Mouse (Mus musculus) adrenal gland, postnatal 10 days (tissue): Measurements from ENCODE around the gene Cdc7. TPM values are rescaled to one million over a fixed set of nuclear protein-coding genes. Genes with fewer than 3 reads are reported as not detected.
A peak's percentile ranks its signal among the peaks of the same experiment; 100 is the strongest.

Experiments
- DNase-seq: peaks from one replicate; pipeline ENCODE4 v3.0.0; 2021; ENCODE audit warnings: mixed read lengths
- total RNA-seq, 2 experiments: library from RNA; stranded (reverse); gene quantifications; 2 replicates each; pipeline ENCODE4 v1.2.3; 2021

Cdc7 gene
- total RNA-seq, 2 experiments from 2014 or later: 5.7 to 10.6 TPM

GRCm38 (mm10) chr5:106991300-106991929, 27.3 kb downstream of the Cdc7 start:
- DNase-seq: peak; percentile 50

DNA sequence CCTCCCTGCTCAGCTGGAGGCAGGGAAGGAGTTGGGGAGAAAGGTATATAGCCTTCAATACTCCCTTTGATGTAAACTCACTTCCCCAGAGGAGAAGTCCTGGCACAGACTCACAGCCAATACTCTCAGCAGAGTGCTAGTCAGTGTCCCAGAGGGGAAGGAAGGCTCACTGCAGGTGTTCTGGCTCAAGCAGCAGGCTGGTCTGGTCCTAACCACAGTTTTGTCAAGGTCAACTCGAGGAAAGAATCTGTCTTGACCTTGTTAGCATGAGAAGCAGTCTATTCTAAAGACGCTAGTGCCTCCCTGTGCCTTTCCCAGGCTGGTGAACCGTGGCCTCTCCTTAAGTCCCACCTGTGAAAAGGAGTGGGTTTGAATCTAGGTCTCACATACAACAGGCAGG, 30.6 kb downstream of the Cdc7 start:
- DNase-seq: no peak

DNA sequence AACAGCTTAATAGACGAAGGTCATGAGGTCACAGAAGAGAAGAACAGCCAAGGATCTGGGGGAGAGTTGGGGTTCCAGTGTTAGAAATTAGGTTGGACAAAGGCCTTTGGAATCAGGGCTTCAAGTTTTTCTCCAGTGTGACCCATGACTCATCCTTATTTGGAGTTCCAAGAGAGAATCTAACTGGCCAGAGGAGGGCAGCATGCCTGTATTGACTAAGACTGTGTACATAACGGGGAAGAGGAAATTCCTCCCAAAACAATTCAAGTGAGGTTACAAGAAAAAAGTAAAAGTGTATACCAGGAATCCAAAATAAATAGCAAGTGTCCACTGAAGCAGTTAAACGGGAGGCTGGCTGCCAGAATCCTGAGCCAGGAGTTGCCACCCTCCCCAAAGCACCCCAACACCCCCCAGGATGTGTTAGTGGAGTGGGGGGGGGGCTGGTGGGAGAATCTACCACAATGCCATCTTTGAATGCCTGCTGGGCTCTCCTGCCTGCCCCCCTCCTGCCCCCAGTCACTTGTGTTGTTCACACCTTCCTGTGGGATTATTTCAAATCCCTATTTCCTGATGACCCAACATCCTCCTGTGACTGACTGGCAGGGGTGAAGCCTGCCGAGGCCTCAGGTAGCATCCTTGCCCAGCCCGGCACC, 31.9 kb downstream of the Cdc7 start:
- peak; percentile 76 for DNase-seq

GRCm38 (mm10) chr5:106996539-106997244, 32.6 kb downstream of the Cdc7 start:
- DNase-seq: no peak

GRCm38 (mm10) chr5:107001396-107002090, 37.4 kb downstream of the Cdc7 start:
- DNase-seq: peak; percentile 47

GRCm38 (mm10) chr5:107002091-107002416, 37.9 kb downstream of the Cdc7 start:
- no peak for DNase-seq

DNA sequence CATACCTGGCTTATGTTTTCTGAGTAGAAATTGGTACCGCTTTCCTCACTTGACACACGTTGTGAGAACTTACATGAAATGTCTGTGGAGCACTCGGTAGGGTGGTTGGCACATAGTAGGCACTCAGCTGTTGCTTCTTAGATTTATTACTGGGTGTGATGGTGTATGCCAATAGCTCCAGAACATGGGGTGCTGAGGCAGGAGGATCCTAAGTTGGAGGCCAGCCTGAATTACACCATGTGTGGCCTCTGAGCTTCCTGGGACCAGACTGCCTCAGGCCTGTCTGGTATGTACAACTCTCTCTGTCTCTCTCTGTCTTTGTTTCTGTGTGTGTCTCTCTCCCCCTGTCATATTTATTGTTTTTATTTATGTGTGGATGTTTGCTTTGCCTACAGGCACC, 45.6 kb downstream of the Cdc7 start:
- no peak for DNase-seq

DNA sequence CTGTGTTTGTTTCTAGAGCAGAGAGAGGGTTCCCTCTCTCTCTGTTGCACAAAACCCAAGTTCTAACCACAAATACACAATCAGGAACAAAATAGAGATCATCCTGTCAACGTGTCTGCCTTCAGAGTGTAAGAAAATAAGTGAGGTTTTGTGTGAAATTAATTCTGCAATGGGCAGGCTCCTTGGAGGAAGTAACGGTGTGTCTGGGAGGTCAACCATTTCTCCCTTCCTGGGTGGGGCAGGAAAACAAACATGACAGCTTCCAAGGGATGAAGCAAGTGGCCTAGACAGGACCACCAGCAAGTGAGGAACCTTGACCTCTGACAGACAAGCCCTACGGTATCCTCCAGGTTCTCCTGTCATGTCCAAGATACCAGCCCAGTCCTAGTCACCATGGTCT, 46.2 kb downstream of the Cdc7 start:
- DNase-seq: no peak

GRCm38 (mm10) chr5:107011316-107012029, 47.4 kb downstream of the Cdc7 start:
- no peak for DNase-seq

DNA sequence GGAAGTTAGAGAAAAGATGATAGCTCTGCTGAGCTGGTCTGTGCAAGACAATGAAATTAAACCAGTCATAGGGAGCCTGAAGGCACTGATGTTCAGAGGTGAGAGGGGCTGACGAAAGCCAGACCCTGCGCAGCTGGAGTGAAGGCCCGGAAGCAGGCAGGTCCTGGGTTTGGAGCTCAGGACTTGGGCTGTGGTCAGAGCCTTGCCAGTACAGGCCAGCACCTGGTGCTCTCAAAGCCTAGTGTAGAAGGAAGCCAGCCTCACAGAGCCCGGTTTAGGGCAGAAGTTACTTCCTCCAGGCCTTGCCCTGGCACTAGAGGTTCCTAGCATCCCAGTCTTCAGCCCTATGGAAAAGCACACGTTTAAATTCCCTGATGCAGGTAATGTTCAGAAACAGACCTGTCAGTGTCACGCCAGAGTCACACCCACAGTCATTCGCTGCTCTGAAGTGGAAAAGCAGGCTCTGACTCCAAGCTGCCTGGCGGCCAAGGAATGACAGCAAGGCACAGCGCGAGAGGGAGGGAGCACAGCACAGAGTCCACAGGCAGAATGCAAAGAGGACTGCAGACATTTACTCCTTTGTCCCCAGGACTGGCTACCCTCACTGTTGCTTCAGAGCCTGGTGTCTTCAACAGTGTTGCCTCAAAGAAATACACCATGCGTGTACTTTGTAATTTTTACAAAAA, 48.1 kb downstream of the Cdc7 start:
- DNase-seq: no peak

GRCm38 (mm10) chr5:107013393-107013792, 49.3 kb downstream of the Cdc7 start:
- DNase-seq: no peak

- DNase-seq: no peak
These were observed 50.0 kb downstream of the Cdc7 start for GRCm38 (mm10) chr5:107014146-107014545.

DNA sequence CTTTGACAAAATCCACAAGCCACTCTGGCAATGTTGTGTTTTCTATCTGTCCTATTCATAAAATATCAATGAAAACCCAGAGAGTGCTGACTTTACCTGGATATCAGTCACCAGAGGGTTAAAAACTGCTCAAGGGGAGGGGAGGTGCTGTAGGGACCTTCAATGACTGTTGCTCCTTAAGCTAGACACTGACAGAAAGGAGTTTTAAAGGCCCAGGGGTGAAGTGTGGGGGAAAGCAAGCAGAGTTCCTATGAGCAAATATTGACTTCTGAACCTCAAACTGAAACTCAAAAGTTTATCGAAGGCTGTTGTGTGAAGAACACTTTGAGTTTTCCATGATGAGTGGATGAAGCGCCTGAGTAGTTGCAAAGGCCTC, 50.9 kb downstream of the Cdc7 start:
- DNase-seq: no peak

DNA sequence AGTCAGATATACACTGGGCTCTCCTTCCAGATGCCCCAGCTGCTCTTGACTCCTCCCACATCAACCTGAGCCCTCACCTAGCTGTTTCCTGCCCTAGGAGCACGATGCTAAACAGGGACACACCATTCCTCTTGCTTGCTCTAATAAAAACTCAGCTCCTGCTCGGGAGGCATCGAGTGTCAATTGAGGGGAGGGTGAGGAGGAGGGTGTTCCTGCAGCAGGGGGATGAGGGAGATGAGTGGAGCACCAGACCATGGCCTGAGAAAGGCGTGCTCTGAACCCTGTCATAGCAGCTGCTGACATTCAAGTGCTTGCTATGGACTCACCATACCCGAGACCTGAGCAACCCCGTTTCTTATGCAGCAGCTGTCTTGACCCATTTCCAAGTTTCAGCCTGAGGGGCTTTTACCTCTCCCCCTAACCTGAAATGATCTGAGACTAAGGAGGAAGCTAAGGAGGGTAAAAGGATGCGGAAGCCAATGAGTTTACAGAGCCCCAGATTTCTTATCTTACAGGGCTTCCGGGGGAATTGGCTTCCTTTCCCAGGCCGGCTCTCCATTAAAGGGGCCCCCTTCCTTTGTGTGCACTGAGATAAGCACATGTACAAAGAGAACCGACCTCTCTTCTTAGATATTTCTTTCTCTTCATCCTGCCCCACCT, 51.4 kb downstream of the Cdc7 start:
- DNase-seq: no peak

DNA sequence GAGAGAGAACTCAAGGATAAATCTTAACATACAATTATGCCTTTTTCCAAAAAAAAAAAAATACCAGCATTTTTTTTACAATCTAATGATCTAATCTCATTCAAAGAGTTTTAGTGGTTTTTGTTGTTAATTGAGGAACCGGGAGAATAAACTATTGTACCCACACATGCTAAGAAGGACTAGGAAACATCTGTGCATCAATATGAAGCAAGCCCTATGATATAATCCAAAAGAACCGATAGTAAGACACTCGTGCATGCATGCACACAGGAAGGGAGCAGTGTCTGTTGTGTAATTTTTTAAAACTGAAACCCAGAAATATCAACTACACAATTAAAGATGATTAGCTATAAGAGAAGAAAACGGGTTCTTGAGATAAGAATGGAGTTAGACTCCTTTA, 52.4 kb downstream of the Cdc7 start:
- DNase-seq: no peak

GRCm38 (mm10) chr5:107017544-107017943, 53.4 kb downstream of the Cdc7 start:
- DNase-seq: no peak

DNA sequence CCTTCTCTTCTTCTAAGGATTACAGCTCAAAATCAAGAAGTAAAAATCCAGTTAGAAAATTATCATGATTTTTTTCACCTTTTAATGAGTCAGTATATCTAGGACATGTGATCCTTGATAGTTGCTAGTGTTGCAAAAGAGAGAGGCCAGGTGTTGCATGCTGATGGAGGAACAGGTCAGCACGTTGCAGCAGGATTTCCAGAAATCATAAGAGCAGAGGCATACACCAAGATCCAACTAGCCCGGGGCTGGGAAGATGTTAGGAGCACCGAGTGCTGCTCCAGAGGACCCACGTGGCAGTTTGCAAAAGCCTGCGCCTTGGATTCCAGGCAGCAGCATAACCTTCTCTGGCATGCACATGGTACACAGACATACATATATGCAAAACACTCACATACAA, 54.9 kb downstream of the Cdc7 start:
- DNase-seq: no peak

DNA sequence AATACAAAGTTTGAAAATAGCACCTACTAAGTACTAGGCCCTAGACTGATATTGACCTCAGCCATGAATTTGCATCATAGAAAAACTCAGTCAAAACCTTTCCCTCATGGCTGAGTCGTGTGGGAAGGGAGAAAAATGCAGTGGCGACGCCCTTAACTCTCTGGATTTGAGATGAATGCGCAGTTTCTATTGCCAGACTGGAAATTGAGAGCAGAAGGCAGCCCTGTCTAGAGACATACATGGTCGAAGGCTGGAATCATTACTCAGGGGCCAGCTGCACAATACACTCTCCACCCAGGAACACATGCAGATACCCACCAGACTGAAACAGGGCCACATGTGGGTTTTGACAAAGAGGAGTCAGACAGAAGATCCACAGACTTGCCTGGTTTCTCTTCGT, 55.8 kb downstream of the Cdc7 start:
- DNase-seq: no peak

DNA sequence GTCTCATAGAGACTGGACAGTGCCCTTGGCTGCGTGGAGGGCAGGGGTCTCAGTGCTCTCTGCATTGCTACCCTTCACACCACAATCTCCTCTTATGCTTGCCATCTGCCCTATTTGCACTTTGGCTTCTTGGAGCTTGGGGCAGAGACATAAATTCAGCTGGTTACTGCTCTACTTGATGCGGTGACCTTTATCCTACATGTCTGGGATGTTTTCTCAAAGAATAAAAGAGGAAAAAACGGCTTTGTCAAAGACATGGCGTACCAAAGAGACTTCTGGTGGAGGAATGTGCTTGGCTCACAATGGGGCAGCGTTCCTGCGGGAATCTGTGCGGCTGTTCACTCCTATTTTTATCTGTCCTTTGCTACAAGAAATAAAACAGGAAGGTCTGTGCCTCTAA, 56.2 kb downstream of the Cdc7 start:
- DNase-seq: no peak

DNA sequence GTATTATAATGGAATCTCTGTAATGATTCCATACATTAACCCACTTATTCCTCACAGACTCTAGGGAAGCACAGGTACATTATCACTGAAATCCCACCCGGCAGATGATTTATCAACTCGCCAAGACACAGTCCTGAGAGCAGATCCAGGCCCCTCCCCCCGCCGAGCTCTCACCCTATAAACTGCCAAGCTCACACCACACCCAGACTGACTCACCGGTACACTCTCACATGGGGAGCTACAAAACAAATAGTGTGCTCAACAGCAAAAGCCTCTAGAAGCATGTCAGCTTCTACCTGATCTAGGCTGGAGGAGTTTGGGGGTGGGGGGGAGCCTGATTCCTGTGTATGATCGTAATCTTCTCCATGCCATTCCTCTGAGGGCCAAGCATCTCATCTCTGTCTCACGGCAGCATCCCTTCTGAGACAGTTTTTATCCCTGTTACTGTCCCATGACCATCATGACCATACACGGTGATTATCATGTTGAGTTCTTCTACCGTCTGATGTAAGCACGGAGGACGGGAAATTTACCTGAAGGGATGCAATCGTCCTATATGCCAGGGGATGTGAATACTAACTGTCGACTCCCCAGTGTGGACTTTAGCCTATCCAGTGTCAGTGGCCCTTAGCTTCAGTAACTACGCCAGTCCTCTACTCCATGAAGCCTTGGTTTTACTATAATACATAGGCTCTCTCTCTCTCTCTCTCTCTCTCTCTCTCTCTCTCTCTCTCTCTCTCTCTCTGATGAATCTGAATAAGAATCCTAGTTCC, 57.4 kb downstream of the Cdc7 start:
- no peak for DNase-seq

GRCm38 (mm10) chr5:107022064-107022428, 57.9 kb downstream of the Cdc7 start:
- DNase-seq: no peak
